Comparison of ENCODE assay signal across 13 mouse cellular contexts in the genomic region with DNA sequence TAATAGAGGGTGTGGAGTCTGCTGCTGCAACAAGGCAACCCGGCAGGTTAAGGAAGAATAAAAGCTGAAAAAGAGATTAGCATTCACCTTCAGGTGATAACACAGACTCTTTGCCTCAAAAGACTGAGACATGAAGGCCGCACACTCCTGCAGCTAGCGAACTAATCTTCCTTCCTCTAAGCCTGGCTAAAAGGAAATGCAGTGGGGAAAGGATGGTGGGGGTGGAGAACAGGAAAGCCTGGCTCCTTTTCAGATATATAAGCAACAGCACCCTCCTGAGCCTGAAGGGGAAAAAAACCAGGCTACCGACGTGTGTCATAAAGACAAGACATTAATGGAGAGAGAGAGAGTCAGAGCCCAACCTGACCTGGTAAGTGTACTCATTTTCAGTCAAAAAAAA.
DNase-seq lines count a peak whose midpoint lies in the region; ATAC-seq and TF ChIP-seq lines count a peak whose summit lies in the region.
"Had no signal": no experiment of that assay in that cellular context is flagged by ENCODE, and none has a peak within 500 bp of the region (broad histone marks: within the 10 kb centered on the region; RNA-seq: fewer than 3 reads in every experiment).

No protein-coding gene starts in this region.

- no peaks in the 10 kb centered on the region for H3K27me3 ChIP-seq in heart, adult 2 months (ENCODE audit: control insufficient read depth, insufficient read depth, low read length)
- H3K27me3 ChIP-seq in lung, embryonic 14.5 days (ENCODE audit: insufficient read depth, low read length) = no peaks in the 10 kb centered on the region
- no peaks in the 10 kb centered on the region for H3K27me3 ChIP-seq in ES-Bruce4 (ENCODE audit: control insufficient read depth, insufficient read depth, low read length, poor library complexity, severe bottlenecking)
- no peaks in the 10 kb centered on the region for H3K27me3 ChIP-seq in intestine, embryonic 15.5 days (replicated peaks)
- H3K27me3 ChIP-seq: liver, embryonic 13.5 days had no signal

- DNase-seq in heart, adult 2 months = no peak
- no peak for DNase-seq in heart, postnatal 10 days
- peak; percentile 53 for DNase-seq in lung, embryonic 14.5 days
- DNase-seq in lung, postnatal 4 days = no peak
- no peak for DNase-seq in kidney, postnatal 4 days
- DNase-seq in cerebellum, postnatal 25 days = no peak
- DNase-seq: cerebellum, adult 9-11 months; heart, postnatal 4 days; kidney, adult 11 months; liver, embryonic 13.5 days; thymus, postnatal 25 days had no signal

- no peak for TF ChIP-seq EP300 in heart, adult 2 months (IDR thresholded peaks at IDR 0.05; ENCODE audit: insufficient read depth, low read depth, low read length)
- TF ChIP-seq EP300 in ES-Bruce4 (IDR thresholded peaks at IDR 0.05; ENCODE audit: insufficient read depth, low read depth, low read length) = no peak

- no peak for ATAC-seq in lung, embryonic 14.5 days (ENCODE audit: insufficient read depth)
- ATAC-seq in intestine, embryonic 15.5 days = peak; percentile 77

- no peak overlapping the region for H3K9ac ChIP-seq in heart, adult 2 months (ENCODE audit: low read depth, low read length)
- H3K9ac ChIP-seq in lung, embryonic 14.5 days = no peak overlapping the region
- no peak overlapping the region for H3K9ac ChIP-seq in ES-Bruce4 (ENCODE audit: low read depth, poor library complexity, severe bottlenecking)
- no peak overlapping the region for H3K9ac ChIP-seq in intestine, embryonic 15.5 days
- H3K9ac ChIP-seq: liver, embryonic 13.5 days had no signal

- TF ChIP-seq POLR2A in heart, adult 2 months (IDR thresholded peaks at IDR 0.05; ENCODE audit: insufficient read depth, low read depth, low read length) = no peak
- TF ChIP-seq POLR2A in ES-Bruce4 (IDR thresholded peaks at IDR 0.05; ENCODE audit: insufficient read depth, low read length) = no peak

- no peak overlapping the region for H3K4me3 ChIP-seq in heart, adult 2 months
- H3K4me3 ChIP-seq in lung, embryonic 14.5 days (ENCODE audit: low read depth, low read length) = no peak overlapping the region
- no peak overlapping the region for H3K4me3 ChIP-seq in ES-Bruce4 (ENCODE audit: low read depth, low read length)
- no peak overlapping the region for H3K4me3 ChIP-seq in intestine, embryonic 15.5 days (replicated peaks)
- H3K4me3 ChIP-seq: liver, embryonic 13.5 days had no signal

- no peaks in the 10 kb centered on the region for H3K79me2 ChIP-seq in heart, adult 2 months (replicated peaks; ENCODE audit: control insufficient read depth, insufficient read depth, low read length)

- 0 out of 2 replicates have a peak, but pooled peaks have one; percentile 15 for TF ChIP-seq CTCF in heart, adult 2 months (IDR thresholded peaks at IDR 0.05)
- TF ChIP-seq CTCF in lung, embryonic 14.5 days (IDR thresholded peaks at IDR 0.05; ENCODE audit: low read depth) = 0 out of 2 replicates have a peak, but pooled peaks have one; percentile 18
- no peak for TF ChIP-seq CTCF in ES-Bruce4 (IDR thresholded peaks at IDR 0.05; ENCODE audit: low read depth, low read length)

- intact Hi-C loops in heart, adult 2 months (cut with DNase I) = no loop called here
- intact Hi-C loops in heart, postnatal 10 days (cut with DNase I) = no loop called here

- H3K27ac ChIP-seq in heart, adult 2 months = no peak overlapping the region
- H3K27ac ChIP-seq in lung, embryonic 14.5 days (ENCODE audit: low read depth) = no peak overlapping the region
- peak overlapping the region; percentile 41 for H3K27ac ChIP-seq in ES-Bruce4 (ENCODE audit: insufficient read depth, low read length)
- H3K27ac ChIP-seq in intestine, embryonic 15.5 days = no peak overlapping the region
- H3K27ac ChIP-seq: liver, embryonic 13.5 days had no signal

- H3K4me2 ChIP-seq in lung, embryonic 14.5 days = no peak overlapping the region
- no peak overlapping the region for H3K4me2 ChIP-seq in intestine, embryonic 15.5 days (replicated peaks)
- H3K4me2 ChIP-seq: liver, embryonic 13.5 days had no signal

- H3K9me3 ChIP-seq in lung, embryonic 14.5 days (ENCODE audit: low read depth, low read length) = no peaks in the 10 kb centered on the region
- H3K9me3 ChIP-seq in ES-Bruce4 (replicated peaks; ENCODE audit: control insufficient read depth, insufficient read depth, low read length, poor library complexity, severe bottlenecking) = no peaks in the 10 kb centered on the region
- no peaks in the 10 kb centered on the region for H3K9me3 ChIP-seq in intestine, embryonic 15.5 days
- H3K9me3 ChIP-seq: liver, embryonic 13.5 days had no signal

- 39% methylated on average over 5 of the region's 5 CpGs for WGBS in heart, adult 2 months
- 35% methylated on average over 5 of the region's 5 CpGs for WGBS in lung, embryonic 14.5 days
- WGBS in intestine, embryonic 15.5 days = 35% methylated on average over 5 of the region's 5 CpGs

- H3K36me3 ChIP-seq in heart, adult 2 months (ENCODE audit: control insufficient read depth, insufficient read depth, low read length) = peaks cover 3% of the 10 kb centered on the region; the same call in 1 of the 2 replicates
- no peaks in the 10 kb centered on the region for H3K36me3 ChIP-seq in lung, embryonic 14.5 days (ENCODE audit: insufficient read depth)
- no peaks in the 10 kb centered on the region for H3K36me3 ChIP-seq in ES-Bruce4 (ENCODE audit: control insufficient read depth, insufficient read depth, low read length, poor library complexity, severe bottlenecking)
- H3K36me3 ChIP-seq in intestine, embryonic 15.5 days = no peaks in the 10 kb centered on the region
- H3K36me3 ChIP-seq: liver, embryonic 13.5 days had no signal

- H3K4me1 ChIP-seq in heart, adult 2 months (ENCODE audit: control insufficient read depth, insufficient read depth, low read length) = no peaks in the 10 kb centered on the region
- no peaks in the 10 kb centered on the region for H3K4me1 ChIP-seq in lung, embryonic 14.5 days (ENCODE audit: insufficient read depth)
- peaks cover 1% of the 10 kb centered on the region for H3K4me1 ChIP-seq in ES-Bruce4 (ENCODE audit: control insufficient read depth, insufficient read depth, low read length)
- H3K4me1 ChIP-seq in intestine, embryonic 15.5 days (replicated peaks) = no peaks in the 10 kb centered on the region
